Mouse (Mus musculus): Measurements from ENCODE around the gene Daglb. TPM values are rescaled to one million over a fixed set of nuclear protein-coding genes. Genes with fewer than 3 reads are reported as not detected.

The Daglb gene
- polyA plus RNA-seq, 1 experiment from 2014 or later, result 13.3 TPM

DNA sequence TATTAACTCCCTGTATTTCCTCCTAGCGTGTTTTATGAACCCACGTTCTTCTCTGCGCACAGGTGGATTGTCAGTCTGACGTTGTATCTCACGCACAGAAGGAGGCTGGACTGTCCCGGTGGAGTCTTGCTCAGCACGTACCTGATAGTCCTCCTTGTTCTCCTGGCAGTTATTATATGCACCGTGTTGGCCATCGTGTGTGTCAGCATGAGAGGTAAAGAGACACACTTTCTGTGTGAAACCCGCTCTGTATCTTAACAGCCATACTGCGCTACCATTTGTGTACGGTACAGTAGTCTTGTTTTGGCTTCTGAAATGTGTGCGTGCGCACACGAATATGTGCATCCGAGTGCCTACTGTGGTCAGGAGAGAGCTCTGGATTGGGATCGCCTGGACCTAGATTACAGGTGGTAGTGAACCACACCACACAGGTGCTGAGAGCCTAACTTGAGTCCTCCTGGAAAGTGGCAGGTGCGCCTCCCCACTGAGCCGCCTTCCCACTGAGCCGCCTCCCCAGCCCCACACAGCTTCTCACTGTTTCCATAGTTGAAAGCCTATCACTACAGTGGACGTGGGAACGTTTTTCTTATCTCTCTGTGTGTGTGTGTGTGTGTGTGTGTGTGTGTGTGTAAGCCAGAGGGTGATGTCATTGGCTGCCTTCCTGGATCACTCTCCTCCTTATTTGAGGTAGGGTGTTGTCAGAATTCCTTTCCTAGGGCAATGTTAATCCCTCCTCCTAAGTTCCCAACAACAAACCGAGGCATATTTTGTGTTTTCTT, 2.7 kb downstream of the Daglb start:
- Histone ChIP-seq H3K9me3 (replicated peaks) (no peaks in the 10 kb centered on the region), H3K4me2 (replicated peaks) (no peak overlapping the region), H3K27me3 (no peaks in the 10 kb centered on the region), H3K27ac (replicated peaks) (no peak overlapping the region), H3K4me3 (replicated peaks) (no peak overlapping the region), H3K9ac (no peak overlapping the region), H3K36me3 (peaks cover 9% of the 10 kb centered on the region), H3K4me1 (peaks cover 18% of the 10 kb centered on the region; the same call in 1 of the 2 replicates)
- 88% methylated on average over 23 of the region's 23 CpGs for WGBS
- ATAC-seq (ENCODE audit: insufficient number of reproducible peaks, low FRiP score, low TSS enrichment, low read depth), result no peak

DNA sequence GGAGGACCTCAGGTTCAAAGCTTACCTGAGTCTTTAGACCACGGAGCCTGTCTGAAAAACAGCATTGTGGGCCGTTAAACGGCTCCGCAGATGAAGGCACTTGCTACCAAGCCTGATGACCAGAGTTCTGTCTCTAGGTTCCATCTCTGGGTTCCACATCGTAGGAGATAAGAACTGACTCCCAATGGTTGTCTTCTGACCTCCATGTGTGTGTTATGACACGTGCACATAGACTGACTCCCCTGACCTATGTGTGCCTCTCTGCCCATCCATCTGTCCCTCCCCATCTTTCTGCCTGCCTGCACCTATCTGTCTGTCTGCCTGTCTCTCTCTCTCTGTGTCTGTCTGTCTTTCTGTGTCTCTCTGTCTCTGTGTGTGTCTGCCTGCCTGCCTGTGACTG, 3.5 kb downstream of the Daglb start:
- no peaks in the 10 kb centered on the region for H3K27me3 ChIP-seq
- 92% methylated on average over 6 of the region's 6 CpGs for WGBS
- H3K4me3 ChIP-seq (replicated peaks), result no peak overlapping the region
- H3K9ac ChIP-seq, result no peak overlapping the region
- H3K4me1 ChIP-seq, result peaks cover 18% of the 10 kb centered on the region; the same call in 1 of the 2 replicates
- no peak for ATAC-seq (ENCODE audit: insufficient number of reproducible peaks, low FRiP score, low TSS enrichment, low read depth)
- no peaks in the 10 kb centered on the region for H3K9me3 ChIP-seq (replicated peaks)
- peaks cover 9% of the 10 kb centered on the region for H3K36me3 ChIP-seq
- H3K4me2 ChIP-seq (replicated peaks), result no peak overlapping the region
- H3K27ac ChIP-seq (replicated peaks), result no peak overlapping the region

DNA sequence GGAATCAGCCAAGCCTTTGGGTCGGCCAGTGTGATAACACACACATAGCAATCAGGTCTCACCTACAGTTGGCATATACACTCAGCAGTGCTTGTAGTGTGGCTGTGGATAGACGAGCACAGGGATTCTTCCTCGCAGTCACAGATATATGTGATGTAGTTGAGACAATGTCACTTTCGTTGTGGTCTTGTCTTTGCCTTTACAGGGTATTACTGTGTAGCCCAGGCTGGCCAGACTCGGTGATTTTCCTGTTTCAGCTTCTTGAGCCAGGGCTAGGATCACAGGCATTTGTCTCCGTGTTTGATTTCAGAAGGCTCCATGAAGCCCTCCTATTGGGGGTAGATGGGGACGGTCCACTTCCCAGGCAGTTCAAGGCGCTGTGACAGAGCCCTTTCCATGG, 5.2 kb downstream of the Daglb start:
- WGBS, result 97% methylated on average over 8 of the region's 8 CpGs
- Histone ChIP-seq H3K4me3 (replicated peaks) (no peak overlapping the region), H3K27ac (replicated peaks) (no peak overlapping the region), H3K4me2 (replicated peaks) (no peak overlapping the region), H3K4me1 (peaks cover 11% of the 10 kb centered on the region; the same call in 1 of the 2 replicates), H3K27me3 (no peaks in the 10 kb centered on the region), H3K9me3 (replicated peaks) (no peaks in the 10 kb centered on the region), H3K36me3 (peaks cover 16% of the 10 kb centered on the region), H3K9ac (no peak overlapping the region)
- no peak for ATAC-seq (ENCODE audit: insufficient number of reproducible peaks, low FRiP score, low TSS enrichment, low read depth)

DNA sequence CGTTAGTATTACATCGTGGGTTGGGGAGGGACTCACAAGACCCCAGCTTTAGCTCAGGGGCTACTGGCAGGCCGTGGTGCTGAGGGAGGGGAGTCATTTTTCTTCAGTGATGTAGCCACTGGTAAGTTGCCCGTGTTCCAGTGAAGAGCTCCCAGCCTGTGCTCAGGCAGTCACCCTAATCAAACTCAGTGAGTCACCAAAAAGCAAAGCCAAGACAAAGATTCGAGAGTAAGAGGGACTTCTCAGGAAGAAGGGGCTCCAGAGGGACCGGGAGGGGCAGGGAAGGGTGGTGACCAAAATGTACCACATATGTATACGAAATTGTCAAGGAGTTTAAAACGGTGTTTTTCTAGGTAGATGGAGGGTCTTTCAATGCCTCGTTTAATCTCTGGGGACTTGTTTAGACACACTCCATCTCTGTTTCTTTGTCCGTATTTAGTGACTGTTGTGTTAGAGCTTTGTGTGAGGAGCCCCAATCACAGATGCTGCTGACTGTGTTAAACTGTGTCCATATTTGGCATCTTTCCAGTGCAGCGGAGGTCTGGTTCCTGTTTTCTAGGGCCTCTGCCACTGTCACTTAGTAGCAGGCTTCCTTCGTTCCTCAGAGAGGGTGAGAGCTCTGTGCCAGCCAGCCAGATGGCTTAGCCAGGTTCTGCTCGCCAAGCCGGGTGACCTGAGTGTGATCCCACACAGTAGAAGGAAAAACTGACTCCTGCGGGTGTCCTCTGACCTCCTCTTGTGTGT, 6.2 kb downstream of the Daglb start:
- Histone ChIP-seq H3K4me1 (peaks cover 4% of the 10 kb centered on the region; the same call in 1 of the 2 replicates), H3K27ac (replicated peaks) (no peak overlapping the region), H3K4me2 (replicated peaks) (no peak overlapping the region), H3K27me3 (no peaks in the 10 kb centered on the region), H3K9ac (no peak overlapping the region), H3K4me3 (replicated peaks) (no peak overlapping the region), H3K36me3 (peaks cover 22% of the 10 kb centered on the region), H3K9me3 (replicated peaks) (no peaks in the 10 kb centered on the region)
- WGBS, result 68% methylated on average over 15 of the region's 15 CpGs
- ATAC-seq (ENCODE audit: insufficient number of reproducible peaks, low FRiP score, low TSS enrichment, low read depth), result no peak

DNA sequence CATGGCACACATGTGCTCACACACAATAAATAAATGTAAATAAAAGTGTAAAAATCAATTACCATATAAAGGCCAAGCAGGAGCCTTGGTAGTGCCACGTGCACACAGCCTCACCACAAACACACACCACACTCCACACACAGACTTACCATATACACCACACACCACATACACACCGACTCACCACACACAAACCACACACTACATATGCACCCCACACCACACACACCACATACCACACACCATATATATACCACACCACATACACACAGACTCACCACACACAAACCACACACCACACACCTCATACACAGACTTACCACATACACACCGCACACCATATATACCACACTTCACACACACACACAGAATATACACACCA, 6.8 kb downstream of the Daglb start:
- H3K9ac ChIP-seq, result no peak overlapping the region
- H3K36me3 ChIP-seq, result peaks cover 28% of the 10 kb centered on the region
- H3K27ac ChIP-seq (replicated peaks), result no peak overlapping the region
- H3K27me3 ChIP-seq, result no peaks in the 10 kb centered on the region
- no peaks in the 10 kb centered on the region for H3K9me3 ChIP-seq (replicated peaks)
- H3K4me1 ChIP-seq, result no peaks in the 10 kb centered on the region
- 93% methylated on average over 3 of the region's 3 CpGs for WGBS
- peak; percentile 37; the same call in 1 of the 2 replicates for ATAC-seq (ENCODE audit: insufficient number of reproducible peaks, low FRiP score, low TSS enrichment, low read depth)
- H3K4me2 ChIP-seq (replicated peaks), result no peak overlapping the region
- no peak overlapping the region for H3K4me3 ChIP-seq (replicated peaks)

DNA sequence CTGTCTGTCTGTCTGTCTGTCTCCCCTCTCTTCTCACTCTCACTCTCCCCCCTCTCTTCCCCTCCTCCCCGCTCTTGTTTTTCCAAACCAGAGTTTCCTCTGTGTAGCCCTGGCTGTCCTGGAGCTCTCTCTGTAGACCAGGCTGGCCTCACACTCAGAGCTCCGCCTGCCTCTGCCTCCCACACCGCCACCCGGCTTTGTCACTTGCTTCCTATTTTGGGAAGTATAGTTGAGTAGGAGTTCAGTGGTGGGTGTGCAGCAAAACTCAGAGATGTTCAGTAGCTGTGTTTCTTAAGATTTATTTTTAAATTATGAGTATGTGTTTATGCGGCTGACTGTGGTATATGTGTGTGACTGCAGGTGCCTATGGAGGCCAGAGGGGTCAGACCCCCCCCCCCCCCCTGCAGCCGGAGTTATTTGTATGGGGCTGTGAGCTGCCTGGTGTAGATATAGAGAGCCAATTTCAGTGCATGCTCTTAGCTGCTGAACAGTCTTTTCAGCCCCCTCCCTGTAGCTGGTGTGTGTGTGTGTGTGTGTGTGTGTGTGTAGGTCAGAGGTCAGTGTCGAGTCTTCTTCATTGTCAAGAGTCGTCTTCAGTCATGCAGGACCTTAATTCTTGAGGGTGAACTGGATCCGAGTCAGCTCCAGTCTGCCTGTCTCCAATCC, 7.7 kb downstream of the Daglb start:
- peaks cover 35% of the 10 kb centered on the region for H3K36me3 ChIP-seq
- WGBS, result 84% methylated on average over 8 of the region's 9 CpGs
- no peak overlapping the region for H3K27ac ChIP-seq (replicated peaks)
- no peaks in the 10 kb centered on the region for H3K9me3 ChIP-seq (replicated peaks)
- no peak overlapping the region for H3K4me2 ChIP-seq (replicated peaks)
- no peaks in the 10 kb centered on the region for H3K4me1 ChIP-seq
- no peak for ATAC-seq (ENCODE audit: insufficient number of reproducible peaks, low FRiP score, low TSS enrichment, low read depth)
- H3K4me3 ChIP-seq (replicated peaks), result no peak overlapping the region
- no peaks in the 10 kb centered on the region for H3K27me3 ChIP-seq
- H3K9ac ChIP-seq, result no peak overlapping the region

DNA sequence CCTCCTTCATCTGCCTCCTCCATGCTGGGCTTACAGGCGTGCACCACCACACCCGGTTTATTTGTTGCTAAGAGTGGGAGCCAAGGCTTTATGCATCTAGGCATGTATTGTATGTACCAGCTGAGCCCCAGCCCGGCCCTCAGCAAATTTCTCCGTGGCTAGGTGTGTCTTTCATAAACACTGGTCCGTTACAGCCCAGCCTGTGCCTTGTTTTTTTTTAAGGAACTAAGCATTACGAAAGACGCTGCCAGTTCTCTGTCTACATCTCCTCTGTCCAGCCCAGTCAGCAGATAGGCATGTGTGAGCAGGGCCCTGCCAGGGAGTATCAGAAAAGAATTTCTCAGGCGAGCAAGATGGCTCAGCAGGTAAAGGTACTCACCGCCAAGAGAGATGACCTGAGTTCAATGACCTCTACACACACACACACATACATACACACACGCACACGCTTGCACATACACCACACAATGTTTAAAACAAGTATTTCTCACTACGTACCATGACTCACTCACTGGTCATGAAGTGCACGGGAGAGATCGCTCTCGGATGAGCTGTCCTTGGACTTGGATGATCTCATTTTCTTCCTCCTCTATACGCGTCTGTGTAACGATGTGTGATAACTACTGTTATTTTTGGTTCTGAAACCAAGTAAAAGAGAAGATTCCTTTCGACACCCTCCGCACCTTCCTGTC, 10.9 kb downstream of the Daglb start:
- ATAC-seq (ENCODE audit: insufficient number of reproducible peaks, low FRiP score, low TSS enrichment, low read depth), result no peak
- H3K9ac ChIP-seq, result no peak overlapping the region
- H3K36me3 ChIP-seq, result peaks cover 31% of the 10 kb centered on the region
- no peaks in the 10 kb centered on the region for H3K9me3 ChIP-seq (replicated peaks)
- H3K4me2 ChIP-seq (replicated peaks), result no peak overlapping the region
- H3K27ac ChIP-seq (replicated peaks), result no peak overlapping the region
- H3K4me1 ChIP-seq, result no peaks in the 10 kb centered on the region
- no peak overlapping the region for H3K4me3 ChIP-seq (replicated peaks)
- 83% methylated on average over 20 of the region's 20 CpGs for WGBS
- no peaks in the 10 kb centered on the region for H3K27me3 ChIP-seq

DNA sequence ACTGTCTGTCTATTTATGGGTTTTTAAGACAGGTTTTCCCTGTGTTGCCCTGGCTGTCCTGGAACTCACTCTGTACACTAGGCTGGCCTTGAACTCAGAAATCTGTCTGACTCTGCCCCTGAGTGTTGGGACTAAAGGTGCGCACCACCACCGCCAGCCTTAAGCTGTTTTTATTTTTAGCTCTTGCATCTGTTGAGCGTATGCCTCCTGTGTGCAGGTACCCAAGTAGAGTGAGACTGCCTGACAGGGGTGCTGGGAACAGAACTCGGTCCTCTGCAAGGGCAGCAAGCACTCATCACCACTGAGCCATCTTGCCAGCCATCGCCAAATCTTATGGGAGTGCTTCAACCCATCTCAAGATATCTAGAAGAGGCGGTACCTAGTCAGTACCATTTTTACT, 11.6 kb downstream of the Daglb start:
- no peak overlapping the region for H3K4me2 ChIP-seq (replicated peaks)
- H3K27me3 ChIP-seq, result no peaks in the 10 kb centered on the region
- H3K36me3 ChIP-seq, result peaks cover 31% of the 10 kb centered on the region
- no peak overlapping the region for H3K9ac ChIP-seq
- H3K27ac ChIP-seq (replicated peaks), result no peak overlapping the region
- no peaks in the 10 kb centered on the region for H3K4me1 ChIP-seq
- H3K4me3 ChIP-seq (replicated peaks), result no peak overlapping the region
- no peaks in the 10 kb centered on the region for H3K9me3 ChIP-seq (replicated peaks)
- ATAC-seq (ENCODE audit: insufficient number of reproducible peaks, low FRiP score, low TSS enrichment, low read depth), result no peak
- 94% methylated on average over 6 of the region's 6 CpGs for WGBS

DNA sequence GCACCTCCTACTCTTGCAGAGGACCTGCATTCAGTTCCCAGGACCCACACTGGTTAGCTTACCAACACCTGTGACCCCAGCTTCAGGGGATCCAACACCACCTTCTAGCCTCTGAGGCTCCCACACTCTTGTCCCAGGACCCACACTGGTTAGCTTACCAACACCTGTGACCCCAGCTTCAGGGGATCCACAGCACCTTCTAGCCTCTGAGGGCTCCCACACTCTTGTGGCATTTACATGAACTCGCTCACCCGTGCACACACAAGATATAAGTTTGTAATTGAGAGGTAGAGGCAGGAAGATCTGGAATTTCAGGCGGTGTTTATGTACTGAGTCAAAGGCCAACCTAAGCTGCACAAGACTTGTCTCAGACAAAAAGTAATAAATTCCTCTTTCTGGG, 13.5 kb downstream of the Daglb start:
- H3K4me3 ChIP-seq (replicated peaks), result no peak overlapping the region
- no peaks in the 10 kb centered on the region for H3K27me3 ChIP-seq
- no peak overlapping the region for H3K9ac ChIP-seq
- H3K27ac ChIP-seq (replicated peaks), result no peak overlapping the region
- 92% methylated on average over 3 of the region's 3 CpGs for WGBS
- H3K36me3 ChIP-seq, result peaks cover 35% of the 10 kb centered on the region
- H3K9me3 ChIP-seq (replicated peaks), result no peaks in the 10 kb centered on the region
- ATAC-seq (ENCODE audit: insufficient number of reproducible peaks, low FRiP score, low TSS enrichment, low read depth), result no peak
- H3K4me1 ChIP-seq, result no peaks in the 10 kb centered on the region
- no peak overlapping the region for H3K4me2 ChIP-seq (replicated peaks)

DNA sequence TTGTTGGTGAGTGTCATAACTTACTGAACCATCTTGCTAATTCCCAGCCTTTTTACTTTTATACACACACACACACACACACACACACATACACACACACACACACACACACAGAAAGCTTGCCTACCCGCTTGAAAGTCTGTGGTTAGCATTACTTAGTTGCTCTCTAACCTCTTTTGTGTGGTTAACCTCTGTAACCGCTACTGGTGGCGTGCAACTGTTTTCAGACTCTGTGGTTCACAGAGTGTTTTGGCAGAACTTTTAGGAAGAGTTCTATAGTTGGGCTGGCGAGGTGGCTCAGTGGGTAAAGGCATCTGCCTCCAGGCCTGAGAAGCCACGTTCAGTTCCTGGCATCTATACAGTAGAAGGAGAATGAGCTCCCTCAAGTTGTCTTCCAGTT, 20.6 kb downstream of the Daglb start:
- no peak for ATAC-seq (ENCODE audit: insufficient number of reproducible peaks, low FRiP score, low TSS enrichment, low read depth)
- H3K27me3 ChIP-seq, result no peaks in the 10 kb centered on the region
- H3K4me2 ChIP-seq (replicated peaks), result no peak overlapping the region
- no peak overlapping the region for H3K27ac ChIP-seq (replicated peaks)
- no peak overlapping the region for H3K4me3 ChIP-seq (replicated peaks)
- no peaks in the 10 kb centered on the region for H3K9me3 ChIP-seq (replicated peaks)
- H3K4me1 ChIP-seq, result no peaks in the 10 kb centered on the region
- 60% methylated on average over 5 of the region's 5 CpGs for WGBS
- peaks cover 29% of the 10 kb centered on the region; the same call in 1 of the 2 replicates for H3K36me3 ChIP-seq
- H3K9ac ChIP-seq, result no peak overlapping the region

DNA sequence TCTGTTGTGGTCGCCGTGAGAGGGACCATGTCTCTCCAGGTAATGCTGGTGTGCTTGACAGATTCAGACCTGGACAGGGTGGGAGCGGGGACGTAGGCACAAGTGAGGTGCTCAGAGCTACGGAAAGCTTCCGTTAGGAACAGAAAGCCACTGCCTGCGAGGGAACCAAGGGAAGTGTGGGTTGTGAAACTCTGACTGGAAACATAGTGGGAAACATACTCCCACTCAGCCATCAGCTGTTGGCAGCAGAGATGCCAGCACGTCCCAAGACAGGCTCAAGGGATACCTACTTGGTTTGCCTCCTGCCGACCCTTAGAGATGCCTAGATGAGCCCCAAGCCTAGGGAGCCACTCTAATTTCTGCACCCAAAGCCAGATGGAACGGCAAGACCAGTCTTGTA, 22.8 kb downstream of the Daglb start:
- H3K27ac ChIP-seq (replicated peaks), result no peak overlapping the region
- 90% methylated on average over 10 of the region's 10 CpGs for WGBS
- no peak overlapping the region for H3K4me2 ChIP-seq (replicated peaks)
- no peaks in the 10 kb centered on the region for H3K27me3 ChIP-seq
- H3K4me1 ChIP-seq, result no peaks in the 10 kb centered on the region
- H3K4me3 ChIP-seq (replicated peaks), result no peak overlapping the region
- H3K36me3 ChIP-seq, result peaks cover 29% of the 10 kb centered on the region; the same call in 1 of the 2 replicates
- no peak for ATAC-seq (ENCODE audit: insufficient number of reproducible peaks, low FRiP score, low TSS enrichment, low read depth)
- no peaks in the 10 kb centered on the region for H3K9me3 ChIP-seq (replicated peaks)
- H3K9ac ChIP-seq, result no peak overlapping the region
